Mouse (Mus musculus): ENCODE data around the gene Bsn. TPM values are rescaled to one million over a fixed set of nuclear protein-coding genes. Genes with fewer than 3 reads are reported as not detected.

Bsn gene
- polyA plus RNA-seq, 1 experiment from 2014 or later = 2.7 TPM

DNA sequence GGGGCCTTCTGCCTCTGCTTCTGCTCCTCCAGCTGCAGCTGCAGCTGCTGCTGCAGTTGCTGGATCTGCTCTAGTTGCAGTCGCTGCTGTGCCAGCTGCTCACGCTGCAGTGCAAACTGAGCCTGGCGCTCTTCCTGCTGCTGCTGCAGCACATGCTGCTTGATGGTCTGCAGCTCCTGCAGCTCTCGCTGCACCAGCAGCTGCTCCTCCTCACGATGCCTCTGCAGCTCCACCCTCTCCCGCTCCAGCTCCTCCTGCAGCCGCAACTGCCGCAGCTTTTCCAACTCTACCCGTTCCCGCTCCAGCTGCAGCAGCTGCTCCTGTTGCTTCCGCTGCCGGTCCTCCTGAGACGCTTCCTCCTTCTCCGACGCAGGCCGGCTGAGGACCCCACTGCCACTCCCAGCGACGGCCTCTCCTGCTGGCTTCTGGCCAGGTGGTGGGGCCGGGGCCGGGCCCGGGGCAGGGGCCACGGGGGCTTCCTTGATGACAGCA is 79.0 kb downstream of the Bsn start:
- peak overlapping the region; percentile 23; the same call in 1 of the 2 replicates for H3K9ac ChIP-seq (replicated peaks; ENCODE audit: low read depth, low read length)
- peak overlapping the region; percentile 57 for H3K4me2 ChIP-seq (replicated peaks; ENCODE audit: low read depth, low read length)
- peaks cover 12% of the 10 kb centered on the region for H3K4me1 ChIP-seq (ENCODE audit: control insufficient read depth, insufficient read depth, low read length)
- no peaks in the 10 kb centered on the region for H3K27me3 ChIP-seq (ENCODE audit: control insufficient read depth, insufficient read depth, low read length)
- H3K9me3 ChIP-seq (ENCODE audit: control insufficient read depth, low read depth, low read length) = peaks cover 5% of the 10 kb centered on the region; the same call in 1 of the 2 replicates
- no peaks in the 10 kb centered on the region for H3K36me3 ChIP-seq (ENCODE audit: control insufficient read depth, insufficient read depth, low read length)
- WGBS = 7% methylated on average over 22 of the region's 22 CpGs
- ATAC-seq (ENCODE audit: insufficient number of reproducible peaks, insufficient read depth, low FRiP score, low read depth) = no peak
- H3K4me3 ChIP-seq (ENCODE audit: low read depth, low read length) = peak overlapping the region; percentile 24; the same call in 1 of the 2 replicates
- no peak overlapping the region for H3K27ac ChIP-seq (ENCODE audit: low read length)

DNA sequence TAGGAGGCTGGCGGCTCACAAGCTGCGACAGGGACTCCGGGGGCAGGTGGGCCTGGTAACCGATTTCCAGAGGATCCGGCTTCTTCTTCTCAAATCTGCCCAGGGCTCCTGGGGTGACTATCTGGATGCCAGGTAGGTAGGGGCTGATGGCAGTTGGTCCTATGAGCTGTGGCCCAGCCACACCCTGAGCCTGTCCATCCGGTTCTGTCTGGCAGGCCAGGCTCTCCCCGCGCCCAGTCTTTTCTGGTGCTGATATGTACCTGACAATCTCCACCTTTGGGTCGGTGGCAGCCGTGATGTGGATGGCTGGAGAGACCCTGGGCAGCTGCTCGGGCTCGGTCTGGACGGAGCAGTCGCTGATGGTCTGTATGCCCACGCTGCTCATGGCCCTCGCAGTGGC is 80.0 kb downstream of the Bsn start:
- Histone ChIP-seq H3K27me3 (ENCODE audit: control insufficient read depth, insufficient read depth, low read length) (no peaks in the 10 kb centered on the region), H3K4me2 (replicated peaks; ENCODE audit: low read depth, low read length) (peak overlapping the region; percentile 57; the same call in 1 of the 2 replicates), H3K9me3 (ENCODE audit: control insufficient read depth, low read depth, low read length) (peaks cover 5% of the 10 kb centered on the region; the same call in 1 of the 2 replicates), H3K4me3 (ENCODE audit: low read depth, low read length) (no peak overlapping the region), H3K4me1 (ENCODE audit: control insufficient read depth, insufficient read depth, low read length) (peaks cover 12% of the 10 kb centered on the region), H3K27ac (ENCODE audit: low read length) (no peak overlapping the region), H3K9ac (replicated peaks; ENCODE audit: low read depth, low read length) (no peak overlapping the region), H3K36me3 (ENCODE audit: control insufficient read depth, insufficient read depth, low read length) (no peaks in the 10 kb centered on the region)
- ATAC-seq (ENCODE audit: insufficient number of reproducible peaks, insufficient read depth, low FRiP score, low read depth) = no peak
- WGBS = 74% methylated on average over 16 of the region's 16 CpGs

DNA sequence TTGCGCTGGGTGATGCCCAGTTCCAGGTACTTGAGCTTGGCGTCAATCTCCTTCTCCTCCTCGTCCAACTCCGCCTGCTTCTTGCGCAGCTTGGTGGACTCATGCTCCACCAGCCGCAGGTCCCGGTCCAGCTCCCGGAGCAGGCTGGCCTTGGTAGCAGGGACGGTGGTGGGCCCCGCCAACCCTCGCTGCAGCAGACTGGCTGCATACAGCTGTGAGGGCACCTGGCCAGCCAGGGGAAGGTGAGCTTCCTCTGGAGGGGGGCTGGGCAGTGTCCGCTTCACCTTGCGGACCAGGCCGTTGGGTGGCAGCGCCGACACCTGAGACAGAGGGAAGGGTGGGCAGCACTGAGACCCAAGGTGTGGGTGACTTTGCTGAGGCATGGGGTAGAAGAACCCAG is 82.3 kb downstream of the Bsn start:
- H3K4me2 ChIP-seq (replicated peaks; ENCODE audit: low read depth, low read length) = no peak overlapping the region
- H3K4me1 ChIP-seq (ENCODE audit: control insufficient read depth, insufficient read depth, low read length) = peaks cover 17% of the 10 kb centered on the region
- no peak for ATAC-seq (ENCODE audit: insufficient number of reproducible peaks, insufficient read depth, low FRiP score, low read depth)
- no peaks in the 10 kb centered on the region for H3K36me3 ChIP-seq (ENCODE audit: control insufficient read depth, insufficient read depth, low read length)
- H3K27ac ChIP-seq (ENCODE audit: low read length) = no peak overlapping the region
- H3K4me3 ChIP-seq (ENCODE audit: low read depth, low read length) = no peak overlapping the region
- no peak overlapping the region for H3K9ac ChIP-seq (replicated peaks; ENCODE audit: low read depth, low read length)
- H3K9me3 ChIP-seq (ENCODE audit: control insufficient read depth, low read depth, low read length) = no peaks in the 10 kb centered on the region
- 93% methylated on average over 16 of the region's 16 CpGs for whole genome bisulfite sequencing
- no peaks in the 10 kb centered on the region for H3K27me3 ChIP-seq (ENCODE audit: control insufficient read depth, insufficient read depth, low read length)

DNA sequence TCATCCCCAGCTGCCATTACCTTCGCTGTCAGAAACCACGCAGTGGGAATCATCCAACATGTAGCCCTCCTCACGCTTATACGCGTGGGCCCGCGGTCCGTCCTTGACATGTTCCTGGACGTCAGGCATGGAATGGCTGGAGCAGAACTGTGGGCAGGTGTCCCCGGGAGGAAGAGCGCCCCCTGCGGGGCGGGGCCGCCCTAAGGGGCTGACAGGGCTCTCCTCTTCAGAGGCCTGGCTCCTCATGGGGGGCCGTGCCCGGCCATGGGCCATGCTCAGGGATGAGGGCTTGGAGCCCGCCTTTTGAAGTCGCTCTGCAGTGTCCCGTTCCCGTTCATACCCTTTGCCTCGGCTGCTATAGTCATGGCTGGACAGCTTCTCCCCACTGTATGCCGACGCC is 84.1 kb downstream of the Bsn start:
- no peak overlapping the region for H3K27ac ChIP-seq (ENCODE audit: low read length)
- H3K4me3 ChIP-seq (ENCODE audit: low read depth, low read length) = no peak overlapping the region
- peaks cover 13% of the 10 kb centered on the region for H3K4me1 ChIP-seq (ENCODE audit: control insufficient read depth, insufficient read depth, low read length)
- H3K4me2 ChIP-seq (replicated peaks; ENCODE audit: low read depth, low read length) = no peak overlapping the region
- H3K27me3 ChIP-seq (ENCODE audit: control insufficient read depth, insufficient read depth, low read length) = no peaks in the 10 kb centered on the region
- no peak for ATAC-seq (ENCODE audit: insufficient number of reproducible peaks, insufficient read depth, low FRiP score, low read depth)
- H3K36me3 ChIP-seq (ENCODE audit: control insufficient read depth, insufficient read depth, low read length) = no peaks in the 10 kb centered on the region
- 88% methylated on average over 23 of the region's 23 CpGs for WGBS
- no peaks in the 10 kb centered on the region for H3K9me3 ChIP-seq (ENCODE audit: control insufficient read depth, low read depth, low read length)
- no peak overlapping the region for H3K9ac ChIP-seq (replicated peaks; ENCODE audit: low read depth, low read length)

DNA sequence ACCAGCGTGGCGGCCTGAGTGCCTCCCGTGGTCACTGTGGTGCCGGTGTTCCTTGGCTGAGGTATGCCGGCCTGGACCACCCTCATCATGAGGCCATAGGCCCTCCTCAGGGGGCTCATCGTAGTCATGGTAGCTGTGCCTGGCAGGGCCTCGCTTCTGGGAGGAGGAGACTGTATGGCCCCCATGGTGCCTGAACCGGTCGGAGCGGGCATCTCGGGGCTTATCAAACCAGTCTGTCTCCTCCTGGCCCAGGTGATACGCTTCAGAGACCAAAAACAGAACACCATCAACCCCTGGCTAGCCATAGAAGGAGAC is 84.7 kb downstream of the Bsn start:
- H3K27ac ChIP-seq (ENCODE audit: low read length) = no peak overlapping the region; the same call in 1 of the 2 replicates
- 75% methylated on average over 12 of the region's 12 CpGs for WGBS
- no peaks in the 10 kb centered on the region for H3K9me3 ChIP-seq (ENCODE audit: control insufficient read depth, low read depth, low read length)
- H3K4me3 ChIP-seq (ENCODE audit: low read depth, low read length) = no peak overlapping the region
- H3K9ac ChIP-seq (replicated peaks; ENCODE audit: low read depth, low read length) = 0 out of 2 replicates have a peak overlapping the region, but pooled peaks have one; percentile 14
- peaks cover 8% of the 10 kb centered on the region for H3K4me1 ChIP-seq (ENCODE audit: control insufficient read depth, insufficient read depth, low read length)
- H3K36me3 ChIP-seq (ENCODE audit: control insufficient read depth, insufficient read depth, low read length) = no peaks in the 10 kb centered on the region
- no peak; the same call in 1 of the 2 replicates for ATAC-seq (ENCODE audit: insufficient number of reproducible peaks, insufficient read depth, low FRiP score, low read depth)
- no peaks in the 10 kb centered on the region for H3K27me3 ChIP-seq (ENCODE audit: control insufficient read depth, insufficient read depth, low read length)
- peak overlapping the region; percentile 35; the same call in 1 of the 2 replicates for H3K4me2 ChIP-seq (replicated peaks; ENCODE audit: low read depth, low read length)

DNA sequence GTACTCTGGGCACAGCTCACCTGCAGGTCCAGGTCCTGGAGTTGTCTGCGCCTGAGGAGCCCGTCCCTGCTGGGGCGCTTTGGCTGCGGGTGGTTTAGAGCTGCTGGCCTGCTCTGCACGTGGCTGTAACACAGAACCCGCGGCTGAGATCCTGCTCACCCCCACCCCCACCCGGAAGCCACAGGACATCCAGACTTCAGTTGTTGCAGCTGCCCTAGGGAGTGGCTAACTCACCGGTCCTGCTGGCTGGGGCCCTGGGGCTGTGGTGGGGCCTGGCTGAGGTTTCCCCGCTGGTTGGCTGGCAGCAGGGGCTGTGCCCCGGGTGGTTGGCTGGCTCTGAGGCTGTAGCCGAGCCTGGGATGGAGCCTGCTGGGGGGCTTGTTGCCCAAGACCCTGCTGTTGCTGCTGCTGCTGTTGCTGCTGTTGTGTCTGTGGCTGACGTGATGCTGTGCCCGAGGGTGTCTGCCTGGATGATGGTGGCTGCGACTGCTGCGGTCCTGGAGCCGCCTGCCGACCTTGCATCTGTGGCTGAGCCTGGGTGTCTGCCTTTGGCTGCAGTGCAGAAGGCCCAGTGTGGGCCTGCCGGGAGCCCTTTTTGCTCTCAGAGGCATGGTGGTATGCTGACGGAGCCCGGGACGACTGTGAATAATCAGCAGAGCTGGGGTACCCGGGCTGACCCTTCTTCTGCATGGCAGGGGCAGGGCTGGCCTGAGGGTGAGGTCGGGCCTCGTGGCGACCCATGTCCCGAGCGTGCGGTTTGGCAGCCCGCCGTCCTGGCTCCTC is 85.2 kb downstream of the Bsn start:
- 0 out of 2 replicates have a peak overlapping the region, but pooled peaks have one; percentile 21 for H3K9ac ChIP-seq (replicated peaks; ENCODE audit: low read depth, low read length)
- 46% methylated on average over 31 of the region's 31 CpGs for WGBS
- H3K27me3 ChIP-seq (ENCODE audit: control insufficient read depth, insufficient read depth, low read length) = no peaks in the 10 kb centered on the region
- peak; percentile 84 for ATAC-seq (ENCODE audit: insufficient number of reproducible peaks, insufficient read depth, low FRiP score, low read depth)
- H3K9me3 ChIP-seq (ENCODE audit: control insufficient read depth, low read depth, low read length) = no peaks in the 10 kb centered on the region
- peak overlapping the region; percentile 48; the same call in 1 of the 2 replicates for H3K27ac ChIP-seq (ENCODE audit: low read length)
- peak overlapping the region; percentile 3; the same call in 1 of the 2 replicates for H3K4me3 ChIP-seq (ENCODE audit: low read depth, low read length)
- H3K4me1 ChIP-seq (ENCODE audit: control insufficient read depth, insufficient read depth, low read length) = peaks cover 5% of the 10 kb centered on the region
- H3K4me2 ChIP-seq (replicated peaks; ENCODE audit: low read depth, low read length) = peak overlapping the region; percentile 35
- H3K36me3 ChIP-seq (ENCODE audit: control insufficient read depth, insufficient read depth, low read length) = no peaks in the 10 kb centered on the region

DNA sequence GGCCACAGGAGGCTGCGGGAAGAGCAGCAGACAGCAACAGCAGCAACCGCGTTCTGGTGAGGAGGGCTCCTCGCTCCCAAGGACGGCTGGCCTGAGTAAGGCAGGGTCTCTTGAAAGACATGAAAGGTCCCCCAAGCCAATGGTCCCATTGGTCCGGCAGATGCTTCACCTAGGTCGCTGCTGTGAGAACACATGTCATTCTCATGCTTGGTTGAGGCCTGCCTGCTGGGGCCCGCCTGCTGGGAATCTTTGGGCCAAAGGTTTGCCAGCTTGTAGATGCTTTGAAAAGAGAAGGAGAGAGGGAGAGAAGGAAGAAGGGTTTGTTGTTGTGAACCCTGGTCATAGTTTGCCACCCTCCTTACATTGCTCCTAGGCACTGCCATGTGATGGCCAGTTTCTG is 90.6 kb downstream of the Bsn start:
- WGBS = 88% methylated on average over 8 of the region's 8 CpGs
- Histone ChIP-seq H3K36me3 (ENCODE audit: control insufficient read depth, insufficient read depth, low read length) (no peaks in the 10 kb centered on the region), H3K4me2 (replicated peaks; ENCODE audit: low read depth, low read length) (no peak overlapping the region), H3K9me3 (ENCODE audit: control insufficient read depth, low read depth, low read length) (no peaks in the 10 kb centered on the region), H3K27ac (ENCODE audit: low read length) (no peak overlapping the region), H3K27me3 (ENCODE audit: control insufficient read depth, insufficient read depth, low read length) (no peaks in the 10 kb centered on the region), H3K9ac (replicated peaks; ENCODE audit: low read depth, low read length) (no peak overlapping the region), H3K4me3 (ENCODE audit: low read depth, low read length) (no peak overlapping the region), H3K4me1 (ENCODE audit: control insufficient read depth, insufficient read depth, low read length) (peaks cover 12% of the 10 kb centered on the region; the same call in 1 of the 2 replicates)
- ATAC-seq (ENCODE audit: insufficient number of reproducible peaks, insufficient read depth, low FRiP score, low read depth) = no peak

DNA sequence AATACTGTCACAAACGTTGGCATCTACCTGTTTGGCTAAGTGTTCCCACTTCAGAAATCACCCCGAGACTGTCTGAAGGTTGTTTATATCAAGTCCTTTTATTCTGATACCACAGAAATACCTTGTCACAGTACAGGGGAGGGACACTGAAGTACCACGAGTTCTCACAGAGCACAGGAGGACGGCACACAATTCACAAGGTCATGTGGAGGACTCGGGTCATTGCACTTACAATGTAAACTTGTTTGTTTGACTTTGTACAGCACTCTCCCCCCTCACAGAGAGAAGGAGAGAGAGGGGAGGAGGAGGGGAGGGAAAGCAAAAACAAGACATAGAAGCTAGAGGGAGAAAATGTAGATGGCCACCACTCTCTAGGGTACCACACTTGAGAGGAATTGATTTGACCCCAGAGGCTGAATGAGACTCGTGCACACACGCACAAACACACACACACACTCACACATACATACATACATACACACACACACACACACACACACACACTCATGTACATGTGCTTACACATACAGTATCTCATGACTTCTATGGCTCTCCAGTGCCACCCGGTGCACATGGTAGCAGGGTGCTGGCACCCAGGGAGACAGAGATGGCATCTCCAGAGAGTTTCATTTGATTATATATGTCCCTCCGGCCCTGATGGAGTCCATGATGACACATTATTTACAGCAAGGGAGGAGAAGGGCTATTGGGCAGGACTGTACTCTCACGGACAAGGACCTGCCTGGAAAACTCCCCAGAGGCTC is 94.1 kb downstream of the Bsn start:
- whole genome bisulfite sequencing = 51% methylated on average over 10 of the region's 10 CpGs
- Histone ChIP-seq H3K27ac (ENCODE audit: low read length) (no peak overlapping the region), H3K9me3 (ENCODE audit: control insufficient read depth, low read depth, low read length) (no peaks in the 10 kb centered on the region), H3K4me3 (ENCODE audit: low read depth, low read length) (no peak overlapping the region), H3K27me3 (ENCODE audit: control insufficient read depth, insufficient read depth, low read length) (no peaks in the 10 kb centered on the region), H3K4me1 (ENCODE audit: control insufficient read depth, insufficient read depth, low read length) (peaks cover 15% of the 10 kb centered on the region; the same call in 1 of the 2 replicates), H3K9ac (replicated peaks; ENCODE audit: low read depth, low read length) (no peak overlapping the region), H3K4me2 (replicated peaks; ENCODE audit: low read depth, low read length) (peak overlapping the region; percentile 67; the same call in 1 of the 2 replicates), H3K36me3 (ENCODE audit: control insufficient read depth, insufficient read depth, low read length) (peaks cover 10% of the 10 kb centered on the region)
- ATAC-seq (ENCODE audit: insufficient number of reproducible peaks, insufficient read depth, low FRiP score, low read depth) = no peak
